Mouse (Mus musculus) forebrain, embryonic 16.5 days (tissue): ENCODE data around the gene Snapc4. TPM values are rescaled to one million over a fixed set of nuclear protein-coding genes. Genes with fewer than 3 reads are reported as not detected.
A peak's percentile ranks its signal among the peaks of the same experiment; 100 is the strongest.

Source experiments
- ATAC-seq: fragments of 200-750 bp; cut with Nextera tagmentation; 2 replicates; pipeline ENCODE4 v1.8.0; 2017; ENCODE audit warnings: mild to moderate bottlenecking, moderate library complexity
- H3K27ac ChIP-seq: fragments of 300-500 bp; sonication (generic); 2 replicates; pipeline ENCODE4 v1.5.1; 2014; ENCODE audit warnings: low read length, control low read depth
- H3K27me3 ChIP-seq: fragments of 300-500 bp; sonication (generic); replicated peaks from 2 replicates; pipeline ENCODE4 v1.6.1; 2014; ENCODE audit warnings: low read length; ENCODE audit not compliant: control insufficient read depth, insufficient read depth
- H3K36me3 ChIP-seq: fragments of 300-500 bp; sonication (generic); 2 replicates; pipeline ENCODE4 v1.6.1; 2014; ENCODE audit not compliant: control insufficient read depth, insufficient read depth
- H3K4me1 ChIP-seq: fragments of 300-500 bp; sonication (generic); replicated peaks from 2 replicates; pipeline ENCODE4 v1.6.1; 2014; ENCODE audit warnings: low read length; ENCODE audit not compliant: control insufficient read depth, insufficient read depth
- H3K4me2 ChIP-seq: fragments of 300-500 bp; sonication (generic); 2 replicates; pipeline ENCODE4 v1.6.1; 2014; ENCODE audit warnings: mild to moderate bottlenecking, low read length, control low read depth
- H3K4me3 ChIP-seq: fragments of 300-500 bp; sonication (generic); replicated peaks from 2 replicates; pipeline ENCODE4 v1.5.1; 2014; ENCODE audit warnings: mild to moderate bottlenecking, low read length, control low read depth
- H3K9ac ChIP-seq: fragments of 300-500 bp; sonication (generic); replicated peaks from 2 replicates; pipeline ENCODE4 v1.6.1; 2014; ENCODE audit warnings: low read depth, low read length, control low read depth
- H3K9me3 ChIP-seq: fragments of 300-500 bp; sonication (generic); 2 replicates; pipeline ENCODE4 v1.6.1; 2016; ENCODE audit warnings: low read length; ENCODE audit not compliant: control insufficient read depth
- WGBS: fragments of 180-500 bp; shearing (Covaris S2); extraction: QIAGEN DNeasy Blood & Tissue Kit; methylation state at CpG from one replicate; pipeline ENCODE4 v1.1.7; 2014; 5-methylcytosine and 5-hydroxymethylcytosine counted together
- polyA plus RNA-seq: library from polyadenylated mRNA; unstranded; fragments of >200 nt; fragmentation: Nextera tagmentation; extraction: Ambion mirVana; gene quantifications from 2 replicates; pipeline ENCODE4 v1.2.1, GENCODE M21; 2015

Snapc4 gene
- polyA plus RNA-seq, 1 experiment from 2014 or later: 42.6 TPM

DNA sequence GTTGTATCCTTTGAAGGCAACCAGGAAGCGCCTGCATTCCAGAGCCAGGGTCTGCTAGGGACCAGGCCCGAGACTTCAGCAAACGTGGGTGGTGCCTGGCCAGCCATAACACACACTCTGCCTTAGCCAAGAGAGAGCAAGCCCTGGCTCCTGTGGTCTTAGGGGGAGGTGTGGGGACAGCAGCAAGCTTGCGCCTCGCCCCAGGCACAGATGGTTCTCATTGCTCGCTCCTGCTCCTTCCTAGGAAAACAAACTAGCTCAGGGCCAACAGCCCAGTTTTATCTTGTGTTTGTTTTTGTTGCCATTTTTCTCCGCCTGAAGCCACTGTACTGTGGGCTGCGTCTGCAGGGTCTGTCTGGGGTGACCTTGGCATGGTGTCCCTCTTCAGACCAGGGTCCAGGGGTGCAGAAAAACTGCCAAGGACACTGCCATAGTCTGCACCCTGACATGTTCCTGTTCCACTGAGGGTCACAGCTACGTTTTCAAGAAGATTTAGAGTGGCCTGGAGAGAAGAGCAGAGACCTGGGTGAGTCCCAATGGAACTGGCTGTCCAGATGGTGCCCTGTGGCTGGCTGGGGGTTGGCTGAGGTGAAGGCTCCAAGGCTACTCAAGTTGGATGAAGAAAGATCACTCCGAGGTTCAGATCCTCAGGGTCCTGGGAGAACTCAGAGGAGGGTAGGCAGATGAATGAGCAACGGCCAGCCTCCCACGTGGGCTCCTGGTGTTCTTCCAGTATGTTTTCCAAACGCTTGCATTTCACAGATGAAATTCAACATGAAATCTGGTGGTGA is 66.0 kb downstream of the Snapc4 start:
- 62% methylated on average over 13 of the region's 13 CpGs for WGBS
- H3K9ac ChIP-seq: peak overlapping the region; percentile 99
- H3K9me3 ChIP-seq: no peaks in the 10 kb centered on the region
- H3K4me1 ChIP-seq: peaks cover 44% of the 10 kb centered on the region
- H3K4me3 ChIP-seq: peak overlapping the region; percentile 86
- peak overlapping the region; percentile 97 for H3K27ac ChIP-seq
- no peak for ATAC-seq
- peak overlapping the region; percentile 98 for H3K4me2 ChIP-seq
- no peaks in the 10 kb centered on the region for H3K36me3 ChIP-seq
- no peaks in the 10 kb centered on the region for H3K27me3 ChIP-seq

DNA sequence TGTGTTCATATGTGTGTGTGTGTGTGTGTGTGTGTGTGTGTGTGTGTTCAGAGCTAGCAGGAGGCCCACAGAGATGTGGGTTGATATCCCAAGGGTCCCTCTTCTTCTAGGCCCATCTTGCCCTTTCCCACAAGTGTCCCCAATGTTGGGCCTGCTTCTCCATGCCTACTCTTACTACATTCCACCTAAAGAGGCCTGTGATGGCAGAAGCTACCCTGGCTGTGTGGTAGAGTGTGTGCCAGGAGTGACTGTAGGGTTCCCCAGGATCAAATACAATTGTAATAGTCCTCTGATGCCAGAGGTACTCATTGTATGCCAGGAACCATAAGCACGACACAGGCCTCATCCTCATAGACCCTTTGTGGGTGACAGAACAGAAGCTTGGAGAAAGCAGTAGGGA is 67.1 kb downstream of the Snapc4 start:
- Histone ChIP-seq H3K9ac (no peak overlapping the region), H3K4me3 (no peak overlapping the region), H3K27me3 (no peaks in the 10 kb centered on the region), H3K36me3 (no peaks in the 10 kb centered on the region), H3K4me1 (peaks cover 35% of the 10 kb centered on the region), H3K9me3 (no peaks in the 10 kb centered on the region), H3K27ac (no peak overlapping the region), H3K4me2 (no peak overlapping the region)
- 83% methylated on average over 1 of the region's 1 CpGs for WGBS
- no peak for ATAC-seq

DNA sequence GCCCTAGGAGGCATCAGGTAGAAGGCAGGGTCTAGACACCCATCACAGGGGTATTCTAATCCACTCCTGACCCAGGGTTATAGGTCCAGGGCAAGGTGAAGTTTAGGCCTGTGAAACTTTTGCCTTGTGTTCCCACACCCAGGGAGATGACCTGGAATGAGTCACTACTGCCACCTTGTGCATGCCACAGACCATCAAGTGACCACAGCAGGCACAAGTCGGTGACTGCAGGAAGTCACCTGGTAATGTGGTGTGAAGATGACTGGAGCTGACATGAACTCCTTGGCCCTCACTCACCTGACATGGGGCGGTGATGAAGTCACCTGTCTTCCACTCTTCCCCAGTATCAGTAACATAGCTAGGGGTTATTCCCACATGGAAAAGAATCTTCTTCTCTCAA is 67.6 kb downstream of the Snapc4 start:
- no peak overlapping the region for H3K9ac ChIP-seq
- H3K9me3 ChIP-seq: no peaks in the 10 kb centered on the region
- H3K4me2 ChIP-seq: no peak overlapping the region
- no peaks in the 10 kb centered on the region for H3K36me3 ChIP-seq
- H3K27me3 ChIP-seq: no peaks in the 10 kb centered on the region
- no peak for ATAC-seq
- H3K27ac ChIP-seq: no peak overlapping the region
- H3K4me1 ChIP-seq: peaks cover 30% of the 10 kb centered on the region
- no peak overlapping the region for H3K4me3 ChIP-seq
- 68% methylated on average over 2 of the region's 2 CpGs for WGBS

Other genes starting within 250 kb of the Snapc4 start
- not detected in 2 replicates for gene Lhx3, start 172.4 kb downstream of the Snapc4 start, polyA plus RNA-seq
- gene Qsox2, start 143.1 kb downstream of the Snapc4 start, polyA plus RNA-seq: 13.6 and 14.6 TPM in 2 replicates
- gene Ccdc187, start 86.1 kb downstream of the Snapc4 start, polyA plus RNA-seq: 0.15 and 0.24 TPM in 2 replicates
- 136 and 160 TPM in 2 replicates for gene Gpsm1, start 65.1 kb downstream of the Snapc4 start, polyA plus RNA-seq
- 30.4 and 32.5 TPM in 2 replicates for gene Dnlz, start 28.5 kb downstream of the Snapc4 start, polyA plus RNA-seq
- 2.2 and 2.3 TPM in 2 replicates for gene Card9, start 19.7 kb downstream of the Snapc4 start, polyA plus RNA-seq
- gene Entr1, start 8.7 kb upstream of the Snapc4 start, polyA plus RNA-seq: 194 and 208 TPM in 2 replicates
- gene Pmpca, start 8.7 kb upstream of the Snapc4 start, polyA plus RNA-seq: 95.3 and 100 TPM in 2 replicates
- gene Inpp5e, start 28.6 kb upstream of the Snapc4 start, polyA plus RNA-seq: 19.8 and 23.9 TPM in 2 replicates
- gene Sec16a, start 64.6 kb upstream of the Snapc4 start, polyA plus RNA-seq: 21.5 and 23.1 TPM in 2 replicates
- gene Notch1, start 136.0 kb upstream of the Snapc4 start, polyA plus RNA-seq: 20.2 and 23.6 TPM in 2 replicates
- 59.5 and 61.7 TPM in 2 replicates for gene Egfl7, start 199.4 kb upstream of the Snapc4 start, polyA plus RNA-seq
- gene Gm20532, start 206.0 kb upstream of the Snapc4 start, polyA plus RNA-seq: not detected in 2 replicates
- gene Agpat2, start 223.8 kb upstream of the Snapc4 start, polyA plus RNA-seq: 3.7 and 4.0 TPM in 2 replicates
- gene Fam69b, start 247.8 kb upstream of the Snapc4 start, polyA plus RNA-seq: 106 and 125 TPM in 2 replicates